Mouse (Mus musculus): ENCODE data around the gene Med23. TPM values are rescaled to one million over a fixed set of nuclear protein-coding genes. Genes with fewer than 3 reads are reported as not detected.

Gene Med23
- polyA plus RNA-seq, 1 experiment from 2014 or later, result 25.7 TPM

Small RNA genes lying within 50 kb of the gene (microRNA-seq; reads per million reads assigned to microRNA genes)
- gene Mir6905, result not detected

Other genes starting within 250 kb of the Med23 start
- 3.2 and 5.1 TPM in 2 replicates for gene Enpp1, start 157.8 kb upstream of the Med23 start, polyA plus RNA-seq (2015; fragmentation: Nextera tagmentation; extraction: Ambion mirVana)
- 6.2 and 6.4 TPM in 2 replicates for gene Enpp3, start 27.2 kb upstream of the Med23 start, polyA plus RNA-seq (2015; fragmentation: Nextera tagmentation; extraction: Ambion mirVana)
- gene Arg1, start 57.5 kb downstream of the Med23 start, polyA plus RNA-seq (2015; fragmentation: Nextera tagmentation; extraction: Ambion mirVana), result 3.9 and 4.6 TPM in 2 replicates